Mouse (Mus musculus) heart, postnatal 0 days (tissue): Measurements from ENCODE around the gene Lhb.

Experiments
- CTCF ChIP-seq: IDR thresholded peaks from 2 replicates; pipeline ENCODE4 v1.5.1; 2016; ENCODE audit warnings: antibody characterized with exemption, control low read depth, low read depth
- EP300 ChIP-seq: IDR thresholded peaks from 2 replicates; pipeline ENCODE4 v1.6.1; 2016; ENCODE audit warnings: antibody characterized with exemption, low read depth

- no peak for TF ChIP-seq CTCF
- TF ChIP-seq EP300, result peak; percentile 53; the same call in 1 of the 2 replicates
Observed at GRCm38 (mm10) chr7:45457204-45458060, 36.8 kb downstream of the Lhb start.
